Mouse (Mus musculus): ENCODE data around the gene Poldip3.

Poldip3 gene

GRCm38 (mm10) chr15:83088495-83089428, 60.4 kb downstream of the Poldip3 start:
- in situ Hi-C loops (cut with MseI, MboI), result no loop called here

- in situ Hi-C loops (cut with MseI, MboI), result no loop called here
These were observed 62.4 kb downstream of the Poldip3 start for GRCm38 (mm10) chr15:83086636-83087328.

GRCm38 (mm10) chr15:83085901-83086300, 63.3 kb downstream of the Poldip3 start:
- in situ Hi-C loops (cut with MseI, MboI), result no loop called here

- in situ Hi-C loops (cut with MseI, MboI), result no loop called here
These were observed 65.1 kb downstream of the Poldip3 start for GRCm38 (mm10) chr15:83084022-83084640.

GRCm38 (mm10) chr15:83083530-83083929, 65.7 kb downstream of the Poldip3 start:
- in situ Hi-C loops (cut with MseI, MboI), result no loop called here
